Mouse (Mus musculus): ENCODE measurements around the gene Eepd1. TPM values are rescaled to one million over a fixed set of nuclear protein-coding genes. Genes with fewer than 3 reads are reported as not detected.

The Eepd1 gene
- polyA plus RNA-seq, 1 experiment from 2014 or later = 9.2 TPM

DNA sequence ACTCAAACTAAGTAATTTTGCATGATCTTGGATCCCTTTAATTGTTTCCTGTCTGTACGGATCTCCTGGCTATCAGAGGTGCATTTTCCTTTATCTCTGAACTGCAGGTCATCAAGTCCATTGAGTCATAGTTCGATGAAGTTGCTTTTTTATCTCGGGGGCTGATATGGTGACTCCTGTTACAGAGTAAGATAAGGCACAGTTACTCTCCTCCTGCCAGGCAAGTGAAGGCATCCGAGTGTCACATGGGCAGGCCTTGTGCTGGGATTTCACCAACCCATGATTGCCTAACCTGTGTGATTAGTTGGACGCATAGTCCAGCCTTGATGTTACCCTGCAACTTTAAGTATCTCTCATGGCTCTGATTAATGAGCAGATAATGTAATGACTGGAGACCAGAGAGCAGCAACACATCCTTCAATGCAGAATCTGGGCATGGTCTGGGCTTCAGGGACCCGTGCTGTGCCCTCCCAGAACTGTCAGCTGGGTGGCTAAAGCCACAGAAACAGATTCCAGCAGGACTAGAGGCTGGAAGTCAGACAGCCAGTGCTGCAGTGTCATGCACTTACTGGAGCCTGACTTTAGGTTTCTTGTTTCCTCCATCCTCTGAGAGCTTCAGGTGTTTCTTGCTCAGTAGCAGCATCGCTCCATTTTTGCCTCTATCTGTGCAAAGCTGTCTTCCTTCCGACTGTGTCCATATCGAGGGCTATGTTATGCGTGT, 20.4 kb upstream of the Eepd1 start:
- no peaks in the 10 kb centered on the region for H3K36me3 ChIP-seq (ENCODE audit: control insufficient read depth, insufficient read depth, low read length)
- no peak overlapping the region for H3K27ac ChIP-seq (ENCODE audit: low read depth, low read length)
- 86% methylated on average over 10 of the region's 10 CpGs for WGBS
- no peak for ATAC-seq (replicated peaks; ENCODE audit: low FRiP score)
- no peaks in the 10 kb centered on the region for H3K9me3 ChIP-seq (ENCODE audit: control insufficient read depth, low read length)
- no peak for DNase-seq (ENCODE audit: low spot score)
- no peaks in the 10 kb centered on the region for H3K4me1 ChIP-seq (replicated peaks; ENCODE audit: control insufficient read depth, insufficient read depth, low read length)
- no peak overlapping the region for H3K9ac ChIP-seq (ENCODE audit: low read length)
- no peaks in the 10 kb centered on the region for H3K27me3 ChIP-seq (ENCODE audit: control insufficient read depth, insufficient read depth, low read length)
- no peak overlapping the region for H3K4me2 ChIP-seq (ENCODE audit: low read depth, low read length, severe bottlenecking)
- H3K4me3 ChIP-seq (ENCODE audit: low read depth, low read length) = no peak overlapping the region

GRCm38 (mm10) chr9:25464305-25464704, 17.0 kb upstream of the Eepd1 start:
- H3K27ac ChIP-seq (ENCODE audit: low read depth, low read length) = no peak overlapping the region
- DNase-seq (ENCODE audit: low spot score) (no peak), ATAC-seq (replicated peaks; ENCODE audit: low FRiP score) (no peak)
- no peaks in the 10 kb centered on the region for H3K9me3 ChIP-seq (ENCODE audit: control insufficient read depth, low read length)
- 78% methylated on average over 1 of the region's 1 CpGs for WGBS
- H3K4me2 ChIP-seq (ENCODE audit: low read depth, low read length, severe bottlenecking) = no peak overlapping the region
- no peaks in the 10 kb centered on the region for H3K36me3 ChIP-seq (ENCODE audit: control insufficient read depth, insufficient read depth, low read length)
- H3K9ac ChIP-seq (ENCODE audit: low read length) = no peak overlapping the region
- H3K4me3 ChIP-seq (ENCODE audit: low read depth, low read length) = no peak overlapping the region
- no peaks in the 10 kb centered on the region for H3K27me3 ChIP-seq (ENCODE audit: control insufficient read depth, insufficient read depth, low read length)
- no peaks in the 10 kb centered on the region for H3K4me1 ChIP-seq (replicated peaks; ENCODE audit: control insufficient read depth, insufficient read depth, low read length)

DNA sequence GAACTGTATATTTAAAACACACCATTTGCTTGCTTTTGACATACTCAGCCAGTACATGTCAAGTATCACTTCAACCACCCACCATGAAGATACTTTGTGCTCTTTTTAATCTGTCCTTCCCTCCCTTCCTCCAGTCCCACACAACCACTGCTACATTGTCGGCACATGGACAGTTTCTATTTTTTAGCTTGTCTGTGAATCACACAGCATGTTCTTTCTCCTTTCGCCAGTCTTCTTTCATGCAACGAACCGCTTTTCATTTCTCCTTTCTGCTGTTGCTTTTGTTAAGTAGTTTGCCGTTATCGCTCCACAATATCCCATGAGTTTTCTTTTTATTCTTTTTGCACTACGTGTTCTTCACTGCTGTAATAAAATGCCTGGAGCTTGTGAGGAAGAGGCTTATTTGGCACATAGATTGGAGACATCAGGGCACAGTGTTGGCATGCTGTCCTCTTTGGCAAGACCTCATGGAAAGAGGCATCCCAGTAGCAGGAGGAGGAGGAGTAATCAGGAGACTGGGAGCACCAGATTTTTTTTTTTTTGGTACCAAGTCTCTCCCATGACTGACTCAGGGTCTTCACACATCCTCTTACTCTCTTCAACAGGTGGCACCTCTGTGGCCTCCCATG, 1.8 kb upstream of the Eepd1 start:
- Histone ChIP-seq H3K4me2 (ENCODE audit: low read depth, low read length, severe bottlenecking) (no peak overlapping the region), H3K4me1 (replicated peaks; ENCODE audit: control insufficient read depth, insufficient read depth, low read length) (no peaks in the 10 kb centered on the region), H3K4me3 (ENCODE audit: low read depth, low read length) (no peak overlapping the region), H3K27ac (ENCODE audit: low read depth, low read length) (no peak overlapping the region), H3K9ac (ENCODE audit: low read length) (no peak overlapping the region), H3K27me3 (ENCODE audit: control insufficient read depth, insufficient read depth, low read length) (no peaks in the 10 kb centered on the region), H3K36me3 (ENCODE audit: control insufficient read depth, insufficient read depth, low read length) (no peaks in the 10 kb centered on the region), H3K9me3 (ENCODE audit: control insufficient read depth, low read length) (no peaks in the 10 kb centered on the region)
- DNase-seq (ENCODE audit: low spot score) (no peak), ATAC-seq (replicated peaks; ENCODE audit: low FRiP score) (no peak)
- WGBS = 92% methylated on average over 7 of the region's 7 CpGs

- Histone ChIP-seq H3K9me3 (ENCODE audit: control insufficient read depth, low read length) (no peaks in the 10 kb centered on the region), H3K27ac (ENCODE audit: low read depth, low read length) (no peak overlapping the region), H3K9ac (ENCODE audit: low read length) (no peak overlapping the region), H3K36me3 (ENCODE audit: control insufficient read depth, insufficient read depth, low read length) (no peaks in the 10 kb centered on the region), H3K4me2 (ENCODE audit: low read depth, low read length, severe bottlenecking) (peak overlapping the region; percentile 34; the same call in 1 of the 2 replicates), H3K4me3 (ENCODE audit: low read depth, low read length) (no peak overlapping the region), H3K27me3 (ENCODE audit: control insufficient read depth, insufficient read depth, low read length) (no peaks in the 10 kb centered on the region), H3K4me1 (replicated peaks; ENCODE audit: control insufficient read depth, insufficient read depth, low read length) (no peaks in the 10 kb centered on the region)
- DNase-seq (ENCODE audit: low spot score) (no peak), ATAC-seq (replicated peaks; ENCODE audit: low FRiP score) (no peak)
- WGBS = 79% methylated on average over 2 of the region's 2 CpGs
These were observed 671 bp upstream of the Eepd1 start for GRCm38 (mm10) chr9:25480676-25481075.

DNA sequence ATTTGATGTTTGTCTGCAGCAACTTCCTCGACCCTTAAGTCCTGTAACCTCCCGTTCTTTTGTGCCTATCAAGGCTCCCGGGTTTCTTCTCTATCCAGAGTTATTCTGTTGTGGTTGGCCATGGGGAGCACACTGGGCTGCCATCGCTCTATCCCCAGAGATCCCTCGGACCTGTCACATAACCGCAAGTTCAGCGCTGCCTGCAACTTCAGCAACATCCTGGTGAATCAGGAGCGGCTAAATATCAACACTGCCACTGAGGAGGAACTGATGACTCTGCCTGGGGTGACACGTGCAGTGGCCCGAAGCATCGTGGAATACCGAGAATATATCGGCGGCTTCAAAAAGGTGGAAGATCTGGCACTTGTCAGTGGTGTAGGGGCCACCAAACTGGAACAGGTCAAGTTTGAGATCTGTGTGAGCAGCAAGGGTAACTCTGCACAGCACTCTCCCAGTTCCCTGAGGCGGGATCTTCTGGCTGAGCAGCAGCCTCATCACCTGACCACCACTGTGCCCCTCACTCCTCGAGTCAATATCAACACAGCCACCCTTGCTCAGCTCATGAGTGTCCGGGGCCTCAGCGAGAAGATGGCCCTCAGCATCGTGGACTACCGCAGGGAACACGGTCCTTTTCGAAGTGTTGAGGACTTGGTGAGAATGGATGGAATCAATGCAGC, 1.1 kb downstream of the Eepd1 start:
- Histone ChIP-seq H3K4me1 (replicated peaks; ENCODE audit: control insufficient read depth, insufficient read depth, low read length) (no peaks in the 10 kb centered on the region), H3K27ac (ENCODE audit: low read depth, low read length) (no peak overlapping the region), H3K4me3 (ENCODE audit: low read depth, low read length) (peak overlapping the region; percentile 56), H3K27me3 (ENCODE audit: control insufficient read depth, insufficient read depth, low read length) (no peaks in the 10 kb centered on the region), H3K9ac (ENCODE audit: low read length) (no peak overlapping the region; the same call in 1 of the 2 replicates), H3K9me3 (ENCODE audit: control insufficient read depth, low read length) (no peaks in the 10 kb centered on the region), H3K36me3 (ENCODE audit: control insufficient read depth, insufficient read depth, low read length) (no peaks in the 10 kb centered on the region), H3K4me2 (ENCODE audit: low read depth, low read length, severe bottlenecking) (peak overlapping the region; percentile 64)
- ATAC-seq (replicated peaks; ENCODE audit: low FRiP score) (no peak), DNase-seq (ENCODE audit: low spot score) (no peak)
- WGBS = 49% methylated on average over 22 of the region's 22 CpGs

DNA sequence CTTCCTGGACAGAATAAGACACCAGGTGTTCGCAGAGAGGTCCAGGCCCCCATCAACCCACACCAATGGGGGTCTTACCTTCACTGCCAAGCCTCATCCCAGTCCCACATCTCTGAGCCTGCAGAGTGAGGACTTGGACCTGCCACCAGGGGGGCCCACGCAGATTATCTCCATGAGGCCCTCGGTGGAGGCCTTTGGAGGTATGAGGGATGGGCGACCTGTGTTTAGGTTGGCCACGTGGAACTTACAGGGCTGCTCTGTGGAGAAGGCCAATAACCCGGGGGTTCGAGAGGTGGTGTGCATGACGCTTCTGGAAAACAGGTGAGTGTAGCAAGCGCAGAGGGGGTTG, 1.6 kb downstream of the Eepd1 start:
- ATAC-seq (replicated peaks; ENCODE audit: low FRiP score) = no peak
- no peak overlapping the region for H3K4me3 ChIP-seq (ENCODE audit: low read depth, low read length)

GRCm38 (mm10) chr9:25483931-25484618, 2.7 kb downstream of the Eepd1 start:
- Histone ChIP-seq H3K27ac (ENCODE audit: low read depth, low read length) (no peak overlapping the region), H3K27me3 (ENCODE audit: control insufficient read depth, insufficient read depth, low read length) (no peaks in the 10 kb centered on the region), H3K4me2 (ENCODE audit: low read depth, low read length, severe bottlenecking) (0 out of 2 replicates have a peak overlapping the region, but pooled peaks have one; percentile 0), H3K4me1 (replicated peaks; ENCODE audit: control insufficient read depth, insufficient read depth, low read length) (no peaks in the 10 kb centered on the region), H3K9me3 (ENCODE audit: control insufficient read depth, low read length) (no peaks in the 10 kb centered on the region), H3K36me3 (ENCODE audit: control insufficient read depth, insufficient read depth, low read length) (no peaks in the 10 kb centered on the region), H3K9ac (ENCODE audit: low read length) (no peak overlapping the region), H3K4me3 (ENCODE audit: low read depth, low read length) (no peak overlapping the region)
- ATAC-seq (replicated peaks; ENCODE audit: low FRiP score) (no peak), DNase-seq (ENCODE audit: low spot score) (no peak)
- WGBS = 80% methylated on average over 9 of the region's 9 CpGs

More for the DNA sequence above, 1.6 kb downstream of the Eepd1 start:
- H3K27ac ChIP-seq (ENCODE audit: low read depth, low read length) = no peak overlapping the region
- H3K4me2 ChIP-seq (ENCODE audit: low read depth, low read length, severe bottlenecking) = no peak overlapping the region
- WGBS = 88% methylated on average over 9 of the region's 9 CpGs
- H3K9me3 ChIP-seq (ENCODE audit: control insufficient read depth, low read length) = no peaks in the 10 kb centered on the region
- no peak overlapping the region for H3K9ac ChIP-seq (ENCODE audit: low read length)
- H3K27me3 ChIP-seq (ENCODE audit: control insufficient read depth, insufficient read depth, low read length) = no peaks in the 10 kb centered on the region
- no peak for DNase-seq (ENCODE audit: low spot score)
- H3K4me1 ChIP-seq (replicated peaks; ENCODE audit: control insufficient read depth, insufficient read depth, low read length) = no peaks in the 10 kb centered on the region
- no peaks in the 10 kb centered on the region for H3K36me3 ChIP-seq (ENCODE audit: control insufficient read depth, insufficient read depth, low read length)

DNA sequence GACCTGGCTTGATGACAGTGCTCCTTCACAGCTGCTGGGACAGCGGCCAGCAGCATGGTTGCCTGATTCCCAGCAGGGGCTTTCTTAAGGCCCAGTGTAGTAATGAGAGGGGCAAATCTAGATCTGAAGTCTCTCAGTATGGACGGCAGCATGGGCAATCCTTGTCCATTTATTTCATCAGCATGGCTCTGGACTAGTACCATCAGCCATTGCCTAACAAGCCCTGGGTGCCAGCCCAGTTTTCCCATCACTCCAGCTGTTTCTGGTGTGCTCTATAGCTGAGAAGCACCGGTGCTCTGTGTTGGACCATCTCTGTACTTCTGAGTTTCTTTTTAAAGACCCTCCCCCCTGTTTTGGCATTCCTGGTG, 3.3 kb downstream of the Eepd1 start:
- Histone ChIP-seq H3K4me2 (ENCODE audit: low read depth, low read length, severe bottlenecking) (no peak overlapping the region), H3K4me1 (replicated peaks; ENCODE audit: control insufficient read depth, insufficient read depth, low read length) (no peaks in the 10 kb centered on the region)

More for the DNA sequence above, 3.3 kb downstream of the Eepd1 start:
- 71% methylated on average over 3 of the region's 3 CpGs for WGBS
- Histone ChIP-seq H3K4me3 (ENCODE audit: low read depth, low read length) (no peak overlapping the region), H3K27me3 (ENCODE audit: control insufficient read depth, insufficient read depth, low read length) (no peaks in the 10 kb centered on the region), H3K27ac (ENCODE audit: low read depth, low read length) (no peak overlapping the region), H3K9me3 (ENCODE audit: control insufficient read depth, low read length) (no peaks in the 10 kb centered on the region), H3K36me3 (ENCODE audit: control insufficient read depth, insufficient read depth, low read length) (no peaks in the 10 kb centered on the region), H3K9ac (ENCODE audit: low read length) (no peak overlapping the region)
- ATAC-seq (replicated peaks; ENCODE audit: low FRiP score) (no peak), DNase-seq (ENCODE audit: low spot score) (no peak)
